ENCODE assay signal across 8 mouse cellular contexts in the genomic region with DNA sequence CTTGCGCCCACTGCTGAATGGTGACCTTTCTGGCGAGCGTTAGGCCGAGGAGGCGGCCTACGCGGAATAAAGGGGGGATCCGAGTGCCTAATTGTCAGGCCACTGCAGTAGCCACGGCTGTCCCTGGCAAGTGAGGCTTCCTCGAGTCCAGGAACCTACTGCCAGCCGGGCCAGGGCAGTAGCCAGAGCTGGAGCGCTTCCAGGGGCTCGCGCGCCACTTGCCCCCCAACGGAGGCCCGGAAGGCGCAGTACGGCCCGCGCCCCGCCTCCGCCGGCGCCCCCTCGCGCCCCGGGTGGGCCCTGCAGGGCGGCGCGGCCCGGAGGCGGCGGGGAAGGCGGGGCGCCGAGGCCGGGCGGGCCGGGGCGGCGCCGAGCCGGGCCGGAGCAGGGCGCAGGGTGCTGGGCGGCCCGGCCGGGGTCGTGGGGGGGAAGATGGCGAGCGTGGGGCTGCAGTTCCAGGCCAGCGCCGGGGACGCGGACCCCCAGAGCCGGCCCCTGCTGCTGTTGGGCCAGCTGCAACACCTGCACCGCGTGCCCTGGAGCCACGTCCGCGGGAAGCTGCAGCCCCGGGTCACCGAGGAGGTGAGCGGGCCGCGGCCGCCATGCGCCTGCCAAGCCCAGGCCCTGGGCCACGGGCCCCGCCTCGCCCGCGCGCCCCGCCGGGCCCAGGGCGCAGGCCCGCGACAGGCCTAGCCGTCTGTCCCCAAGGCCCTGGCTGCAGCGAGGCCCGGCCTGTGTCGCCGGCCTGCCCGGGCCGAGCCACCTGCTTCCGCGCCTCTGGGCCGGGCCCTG. TPM values are rescaled to one million over a fixed set of nuclear protein-coding genes. Genes with fewer than 3 reads are reported as not detected.
DNase-seq lines count a peak whose midpoint lies in the region; ATAC-seq and TF ChIP-seq lines count a peak whose summit lies in the region.

Npepl1 (plus strand) TSS at position 359 of the 792 bp plus-strand sequence.

- peak within 1 kb of the TSS; percentile 58 for H3K4me3 ChIP-seq in embryonic facial prominence, embryonic 15.5 days (replicated peaks)
- H3K4me3 ChIP-seq in limb, embryonic 14.5 days (replicated peaks; ENCODE audit: low read length) = peak within 1 kb of the TSS; percentile 54
- peak within 1 kb of the TSS; percentile 44 for H3K4me3 ChIP-seq in midbrain, embryonic 15.5 days

- peaks cover 18% of the 10 kb centered on the region for H3K36me3 ChIP-seq in embryonic facial prominence, embryonic 15.5 days
- H3K36me3 ChIP-seq in limb, embryonic 14.5 days (ENCODE audit: control insufficient read depth, insufficient read depth, low read length) = peaks cover 21% of the 10 kb centered on the region
- no peaks in the 10 kb centered on the region for H3K36me3 ChIP-seq in midbrain, embryonic 15.5 days (replicated peaks)

- peak within 1 kb of the TSS; percentile 76 for H3K27ac ChIP-seq in embryonic facial prominence, embryonic 15.5 days (replicated peaks)
- peak within 1 kb of the TSS; percentile 74 for H3K27ac ChIP-seq in limb, embryonic 14.5 days (replicated peaks; ENCODE audit: low read depth, low read length)
- H3K27ac ChIP-seq in midbrain, embryonic 15.5 days = peak within 1 kb of the TSS; percentile 22

- ATAC-seq in embryonic facial prominence, embryonic 15.5 days (ENCODE audit: insufficient number of reproducible peaks, low FRiP score, low TSS enrichment, low read depth) = peak; percentile 86
- ATAC-seq in limb, embryonic 14.5 days (ENCODE audit: low FRiP score, low read depth) = peak; percentile 79
- ATAC-seq in midbrain, embryonic 15.5 days (replicated peaks) = peak; percentile 86

- peaks cover 22% of the 10 kb centered on the region for H3K4me1 ChIP-seq in embryonic facial prominence, embryonic 15.5 days
- peaks cover 17% of the 10 kb centered on the region for H3K4me1 ChIP-seq in limb, embryonic 14.5 days (ENCODE audit: control insufficient read depth, insufficient read depth, low read length)
- peaks cover 12% of the 10 kb centered on the region for H3K4me1 ChIP-seq in midbrain, embryonic 15.5 days

- H3K9ac ChIP-seq in embryonic facial prominence, embryonic 15.5 days = peak within 1 kb of the TSS; percentile 81
- H3K9ac ChIP-seq in limb, embryonic 14.5 days (ENCODE audit: low read depth, low read length, severe bottlenecking) = peak within 1 kb of the TSS; percentile 94
- peak within 1 kb of the TSS; percentile 45 for H3K9ac ChIP-seq in midbrain, embryonic 15.5 days

- whole genome bisulfite sequencing in embryonic facial prominence, embryonic 15.5 days = 3% methylated on average over 77 of the region's 90 CpGs
- 5% methylated on average over 14 of the region's 90 CpGs for WGBS in limb, embryonic 14.5 days
- WGBS in midbrain, embryonic 15.5 days = 2% methylated on average over 88 of the region's 90 CpGs

- no peaks in the 10 kb centered on the region for H3K9me3 ChIP-seq in embryonic facial prominence, embryonic 15.5 days (replicated peaks)
- H3K9me3 ChIP-seq in limb, embryonic 14.5 days (ENCODE audit: control insufficient read depth, low read length) = no peaks in the 10 kb centered on the region
- H3K9me3 ChIP-seq in midbrain, embryonic 15.5 days = no peaks in the 10 kb centered on the region

- no peaks in the 10 kb centered on the region for H3K27me3 ChIP-seq in embryonic facial prominence, embryonic 15.5 days
- H3K27me3 ChIP-seq in limb, embryonic 14.5 days (ENCODE audit: control insufficient read depth, insufficient read depth, low read length) = no peaks in the 10 kb centered on the region
- H3K27me3 ChIP-seq in midbrain, embryonic 15.5 days (replicated peaks) = no peaks in the 10 kb centered on the region

- peak within 1 kb of the TSS; percentile 69 for H3K4me2 ChIP-seq in embryonic facial prominence, embryonic 15.5 days (replicated peaks)
- peak within 1 kb of the TSS; percentile 91 for H3K4me2 ChIP-seq in limb, embryonic 14.5 days (replicated peaks; ENCODE audit: low read depth, low read length, severe bottlenecking)
- H3K4me2 ChIP-seq in midbrain, embryonic 15.5 days = peak within 1 kb of the TSS; percentile 78

- DNase-seq in urinary bladder, adult 18-20 months (ENCODE audit: low spot score in 2 of 2) = peak; percentile 42 to 73
- DNase-seq in urinary bladder, postnatal 10 days (ENCODE audit: low spot score) = no peak
- peak; percentile 67 for DNase-seq in heart, adult 8-10 months (ENCODE audit: low spot score)
- peak; percentile 70 to 75 for DNase-seq in kidney, adult 8-10 months
- DNase-seq in limb, embryonic 14.5 days (ENCODE audit: low spot score) = peak; percentile 55
- peak; percentile 50 to 52 for DNase-seq in spleen, postnatal 36 days (ENCODE audit: low spot score in 2 of 2)

- TF ChIP-seq POLR2A in limb, embryonic 14.5 days (IDR thresholded peaks at IDR 0.05; ENCODE audit: borderline replicate concordance, extremely low read depth, insufficient read depth, insufficient read length) = no peak

RNA-seq across cellular contexts. Expression of gene Npepl1, which starts in this region (rescaled TPM):
- polyA plus RNA-seq in embryonic facial prominence, embryonic 15.5 days (2015; fragmentation: Nextera tagmentation; extraction: Ambion mirVana) = 66.8 and 74.4 TPM in 2 replicates
- 10 to 100 TPM; 75.9 to 81.5 (median 77.7) TPM for total RNA-seq in heart, adult 8-10 months (2022)
- 136 and 177 TPM in 2 replicates for polyA plus RNA-seq in limb, embryonic 14.5 days (2012; rRNA removed)
- 72.4 and 76.9 TPM in 2 replicates for polyA plus RNA-seq in limb, embryonic 14.5 days (2014; fragmentation: Nextera tagmentation; extraction: Ambion mirVana)
- 17.4 and 19.6 TPM in 2 replicates for polyA plus RNA-seq in midbrain, embryonic 15.5 days (2015; fragmentation: Nextera tagmentation; extraction: Ambion mirVana)

Comparison
In these comparisons a context has a peak if more than half of its experiments do, and no peak if none do; other contexts are left out.
1. H3K27ac ChIP-seq: peak in every context shown above with its lines; median percentile 76 in embryonic facial prominence, embryonic 15.5 days; 74 in limb, embryonic 14.5 days; 22 in midbrain, embryonic 15.5 days.